Mouse (Mus musculus): ENCODE measurements around the gene Sirt3. TPM values are rescaled to one million over a fixed set of nuclear protein-coding genes. Genes with fewer than 3 reads are reported as not detected.
A peak's percentile ranks its signal among the peaks of the same experiment; 100 is the strongest.

Gene Sirt3
- total and polyA plus RNA-seq, 2 experiments: 150 to 155 TPM

- no peak for DNase-seq (ENCODE audit: extremely low read depth, low read depth, low spot score)
Measured at GRCm38 (mm10) chr7:140831447-140831846, 50.7 kb downstream of the Sirt3 start.

GRCm38 (mm10) chr7:140828171-140828881 is 53.8 kb downstream of the Sirt3 start:
- TF ChIP-seq CTCF (IDR thresholded peaks at IDR 0.05; ENCODE audit: low read depth, low read length) (peak; percentile 35; the same call in 1 of the 2 replicates), POLR2A (IDR thresholded peaks at IDR 0.05; ENCODE audit: extremely low read depth, insufficient read depth, low read length) (no peak)
- Histone ChIP-seq H3K9ac (ENCODE audit: low read depth, low read length) (no peak overlapping the region), H3K4me1 (ENCODE audit: control insufficient read depth, insufficient read depth, low read length) (peaks cover 8% of the 10 kb centered on the region), H3K36me3 (ENCODE audit: control insufficient read depth, insufficient read depth, low read length) (no peaks in the 10 kb centered on the region), H3K79me2 (ENCODE audit: control insufficient read depth, insufficient read depth, low read length) (no peaks in the 10 kb centered on the region), H3K4me3 (ENCODE audit: insufficient read depth, low read depth, low read length) (peak overlapping the region; percentile 5; the same call in 1 of the 2 replicates), H3K27me3 (ENCODE audit: control insufficient read depth, insufficient read depth, low read length) (no peaks in the 10 kb centered on the region), H3K27ac (replicated peaks; ENCODE audit: insufficient read depth, low read depth, low read length) (peak overlapping the region; percentile 26)
- WGBS: 6% methylated on average over 8 of the region's 8 CpGs
- peak; percentile 68 for DNase-seq (ENCODE audit: extremely low read depth, low read depth, low spot score)

More at GRCm38 (mm10) chr7:140831447-140831846, 50.7 kb downstream of the Sirt3 start:
- Histone ChIP-seq H3K36me3 (ENCODE audit: control insufficient read depth, insufficient read depth, low read length) (no peaks in the 10 kb centered on the region), H3K27me3 (ENCODE audit: control insufficient read depth, insufficient read depth, low read length) (no peaks in the 10 kb centered on the region), H3K79me2 (ENCODE audit: control insufficient read depth, insufficient read depth, low read length) (peaks cover 3% of the 10 kb centered on the region; the same call in 1 of the 2 replicates), H3K9ac (ENCODE audit: low read depth, low read length) (no peak overlapping the region), H3K4me1 (ENCODE audit: control insufficient read depth, insufficient read depth, low read length) (peaks cover 8% of the 10 kb centered on the region), H3K4me3 (ENCODE audit: insufficient read depth, low read depth, low read length) (no peak overlapping the region), H3K27ac (replicated peaks; ENCODE audit: insufficient read depth, low read depth, low read length) (no peak overlapping the region)
- TF ChIP-seq CTCF (IDR thresholded peaks at IDR 0.05; ENCODE audit: low read depth, low read length): no peak
- TF ChIP-seq POLR2A (IDR thresholded peaks at IDR 0.05; ENCODE audit: extremely low read depth, insufficient read depth, low read length): no peak
- 69% methylated on average over 6 of the region's 6 CpGs for WGBS

GRCm38 (mm10) chr7:140822731-140823130 is 59.4 kb downstream of the Sirt3 start:
- H3K79me2 ChIP-seq (ENCODE audit: control insufficient read depth, insufficient read depth, low read length): no peaks in the 10 kb centered on the region
- peaks cover 3% of the 10 kb centered on the region; the same call in 1 of the 2 replicates for H3K4me1 ChIP-seq (ENCODE audit: control insufficient read depth, insufficient read depth, low read length)
- 92% methylated on average over 4 of the region's 4 CpGs for WGBS
- no peak for TF ChIP-seq CTCF (IDR thresholded peaks at IDR 0.05; ENCODE audit: low read depth, low read length)
- no peak for TF ChIP-seq POLR2A (IDR thresholded peaks at IDR 0.05; ENCODE audit: extremely low read depth, insufficient read depth, low read length)
- H3K36me3 ChIP-seq (ENCODE audit: control insufficient read depth, insufficient read depth, low read length): no peaks in the 10 kb centered on the region
- H3K9ac ChIP-seq (ENCODE audit: low read depth, low read length): no peak overlapping the region
- no peak overlapping the region for H3K27ac ChIP-seq (replicated peaks; ENCODE audit: insufficient read depth, low read depth, low read length)
- no peak for DNase-seq (ENCODE audit: extremely low read depth, low read depth, low spot score)
- H3K27me3 ChIP-seq (ENCODE audit: control insufficient read depth, insufficient read depth, low read length): no peaks in the 10 kb centered on the region
- no peak overlapping the region for H3K4me3 ChIP-seq (ENCODE audit: insufficient read depth, low read depth, low read length)

- H3K79me2 ChIP-seq (ENCODE audit: control insufficient read depth, insufficient read depth, low read length): no peaks in the 10 kb centered on the region
- H3K4me3 ChIP-seq (ENCODE audit: insufficient read depth, low read depth, low read length): peak within 1 kb of the TSS; percentile 86
- no peak within 1 kb of the TSS for H3K27ac ChIP-seq (replicated peaks; ENCODE audit: insufficient read depth, low read depth, low read length)
- no peaks in the 10 kb centered on the region for H3K36me3 ChIP-seq (ENCODE audit: control insufficient read depth, insufficient read depth, low read length)
- WGBS: 8% methylated on average over 21 of the region's 21 CpGs
- DNase-seq (ENCODE audit: extremely low read depth, low read depth, low spot score): peak; percentile 50
- H3K4me1 ChIP-seq (ENCODE audit: control insufficient read depth, insufficient read depth, low read length): peaks cover 3% of the 10 kb centered on the region; the same call in 1 of the 2 replicates
- peak within 1 kb of the TSS; percentile 76 for H3K9ac ChIP-seq (ENCODE audit: low read depth, low read length)
- no peaks in the 10 kb centered on the region for H3K27me3 ChIP-seq (ENCODE audit: control insufficient read depth, insufficient read depth, low read length)
- TF ChIP-seq POLR2A (IDR thresholded peaks at IDR 0.05; ENCODE audit: extremely low read depth, insufficient read depth, low read length): no peak
- no peak for TF ChIP-seq CTCF (IDR thresholded peaks at IDR 0.05; ENCODE audit: low read depth, low read length)
Measured at GRCm38 (mm10) chr7:140821653-140822329, 60.3 kb downstream of the Sirt3 start, which contains the start of gene Zfp941. Gene Zfp941, minus strand, starts transcription at chr7:140822178.

- Histone ChIP-seq H3K36me3 (ENCODE audit: control insufficient read depth, insufficient read depth, low read length) (no peaks in the 10 kb centered on the region), H3K27me3 (ENCODE audit: control insufficient read depth, insufficient read depth, low read length) (no peaks in the 10 kb centered on the region), H3K4me1 (ENCODE audit: control insufficient read depth, insufficient read depth, low read length) (peaks cover 3% of the 10 kb centered on the region; the same call in 1 of the 2 replicates), H3K9ac (ENCODE audit: low read depth, low read length) (no peak overlapping the region), H3K4me3 (ENCODE audit: insufficient read depth, low read depth, low read length) (no peak overlapping the region), H3K27ac (replicated peaks; ENCODE audit: insufficient read depth, low read depth, low read length) (no peak overlapping the region), H3K79me2 (ENCODE audit: control insufficient read depth, insufficient read depth, low read length) (no peaks in the 10 kb centered on the region)
- 73% methylated on average over 5 of the region's 5 CpGs for WGBS
- no peak for DNase-seq (ENCODE audit: extremely low read depth, low read depth, low spot score)
- no peak for TF ChIP-seq POLR2A (IDR thresholded peaks at IDR 0.05; ENCODE audit: extremely low read depth, insufficient read depth, low read length)
- no peak for TF ChIP-seq CTCF (IDR thresholded peaks at IDR 0.05; ENCODE audit: low read depth, low read length)
Measured at GRCm38 (mm10) chr7:140821305-140821652, 60.8 kb downstream of the Sirt3 start.
